Mouse (Mus musculus) induced T-regulatory cell, adult 2 months (primary cell): Measurements from ENCODE around the gene Gnat2.

Source experiments
- DNase-seq: peaks from one replicate; pipeline ENCODE4 v3.0.0-alpha.2; 2012; ENCODE audit warnings: low read depth

Gnat2 gene

DNA sequence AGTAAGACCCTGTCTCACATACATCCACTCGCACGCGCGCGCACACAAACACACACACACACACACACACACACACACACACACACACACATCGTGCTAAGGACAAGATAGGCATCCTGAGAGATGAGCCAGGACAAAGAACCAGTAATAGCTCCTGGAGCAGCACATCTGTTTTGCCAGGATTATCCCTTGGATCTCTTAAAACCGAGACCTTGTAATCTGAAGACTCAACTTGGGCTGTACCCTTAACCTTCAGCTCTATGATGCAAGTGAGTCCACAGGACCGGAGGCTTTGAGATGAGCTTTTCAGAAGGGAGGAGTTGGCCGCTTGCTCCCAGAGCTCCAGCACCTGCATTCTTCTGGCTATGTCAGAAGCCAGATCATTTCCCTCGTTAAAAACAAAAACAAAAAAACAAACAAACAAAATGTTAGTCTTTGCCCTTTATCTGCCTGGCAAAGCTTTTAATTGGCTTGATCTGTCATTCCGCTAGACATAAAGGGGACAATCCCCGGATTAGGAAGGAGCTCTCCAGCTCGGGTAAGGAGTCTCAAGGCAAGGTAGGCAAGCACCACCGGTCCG is at the start of gene Gnat2:
TSS of gene Gnat2 (plus strand) at position 254 of the 580 bp plus-strand sequence.
- DNase-seq: no peak

DNA sequence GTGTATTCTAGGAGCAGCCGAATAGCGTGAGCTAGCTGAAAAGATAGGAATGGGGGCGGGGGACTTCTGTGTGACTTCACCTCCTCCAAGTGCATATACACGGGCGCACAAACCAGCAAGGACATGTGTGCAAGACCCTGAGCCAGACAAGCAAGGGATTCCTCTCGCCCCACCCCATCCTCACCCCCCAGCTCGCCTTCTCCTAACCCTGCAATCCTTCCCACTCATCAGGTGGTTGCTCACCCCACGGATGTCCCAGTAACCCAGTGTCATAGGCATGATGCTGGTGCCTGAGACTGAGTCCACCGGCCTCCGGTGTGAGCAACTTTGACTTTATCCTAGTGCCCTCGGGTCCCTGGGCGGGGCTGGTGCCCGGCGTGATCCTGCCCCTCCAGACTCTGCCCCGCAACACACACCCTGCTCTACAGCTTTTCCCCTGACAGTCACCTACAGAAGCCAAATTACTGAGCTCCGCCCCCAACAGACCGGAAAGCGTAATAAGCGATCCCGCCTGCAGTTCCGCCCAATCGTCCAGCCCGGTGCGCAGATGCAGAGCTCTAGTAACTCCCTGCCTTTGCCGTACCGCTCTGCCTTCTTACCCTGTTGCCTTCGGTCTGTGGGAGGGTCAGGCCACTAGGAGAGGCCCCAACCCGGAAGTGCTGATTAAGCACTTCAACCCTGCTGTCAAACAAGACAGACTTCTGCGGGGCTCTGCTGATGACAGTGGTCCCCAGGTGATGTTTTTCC is 48.0 kb upstream of the Gnat2 start, which contains the start of gene Gstm4:
TSS of gene Gstm4 (minus strand) at position 501 of the 747 bp plus-strand sequence.
- DNase-seq: peak; percentile 93

DNA sequence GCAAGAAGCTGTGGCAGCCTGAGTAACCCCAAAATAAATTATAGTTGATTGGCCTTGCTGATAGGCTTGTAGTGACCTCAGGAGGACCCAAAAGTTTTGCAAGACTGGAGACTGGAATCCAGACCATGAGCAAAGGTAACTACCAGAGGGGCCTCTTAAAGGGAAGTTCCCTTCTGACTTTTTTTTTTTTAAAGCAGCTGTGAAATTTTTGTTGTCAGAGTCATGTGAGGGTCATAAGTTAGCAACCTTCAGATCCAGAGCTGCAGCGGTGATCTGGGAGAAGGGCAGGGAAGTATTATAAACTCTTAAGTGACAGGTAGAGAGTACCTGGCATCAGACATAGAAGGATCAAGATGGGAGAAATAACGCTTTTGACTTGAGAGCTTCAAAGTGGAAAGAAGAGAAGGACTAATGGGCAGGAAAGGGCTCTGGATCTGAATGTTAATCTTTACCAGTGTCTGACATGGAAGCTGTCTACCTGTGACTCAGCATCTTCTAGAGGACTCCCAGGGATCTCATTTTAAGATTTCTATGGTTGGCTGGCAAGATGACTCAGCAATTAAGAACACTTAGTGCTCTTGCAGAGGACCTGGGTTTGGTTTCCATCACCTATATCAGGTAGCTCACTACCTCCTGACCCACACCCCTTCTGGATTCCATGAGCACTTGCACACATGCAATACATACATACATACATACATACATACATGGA is 45.5 kb upstream of the Gnat2 start:
- no peak for DNase-seq

DNA sequence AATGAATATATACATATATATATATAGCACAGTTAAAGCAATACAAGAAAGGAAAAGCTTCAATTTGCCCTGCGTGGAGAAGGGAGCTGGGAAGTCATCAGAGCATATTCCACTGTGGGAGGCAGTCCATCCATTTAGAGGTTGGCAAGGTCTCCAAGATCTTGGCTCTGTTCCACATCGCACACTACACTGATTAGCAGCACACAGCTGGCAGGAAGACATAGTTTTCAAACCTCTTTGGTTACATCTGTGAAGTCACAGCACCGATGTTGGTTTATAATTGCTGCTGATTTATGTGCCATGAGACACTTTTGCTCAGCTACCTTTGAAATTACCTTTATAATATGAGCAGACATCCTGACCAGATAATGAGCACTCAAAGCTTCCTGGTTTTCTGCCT is 44.3 kb upstream of the Gnat2 start:
- DNase-seq: no peak

DNA sequence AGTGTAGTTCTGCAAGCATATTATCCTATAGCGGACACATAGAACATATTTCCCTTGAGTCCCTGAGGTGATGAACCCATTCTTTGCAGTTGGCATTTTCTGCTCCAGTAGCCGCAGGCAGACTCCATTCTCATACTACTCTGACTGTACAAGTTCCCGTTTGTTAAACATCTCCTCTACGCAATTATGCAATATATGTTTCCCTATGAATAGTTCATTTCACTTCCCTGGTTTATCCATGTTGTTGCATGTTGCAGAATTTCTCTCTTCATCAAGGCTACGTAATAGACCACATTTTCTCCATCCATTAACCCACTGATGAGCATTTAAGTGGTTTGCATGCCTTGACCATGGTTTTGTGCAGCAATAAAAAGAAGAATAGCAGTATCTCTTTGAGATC is 42.1 kb upstream of the Gnat2 start:
- no peak for DNase-seq

DNA sequence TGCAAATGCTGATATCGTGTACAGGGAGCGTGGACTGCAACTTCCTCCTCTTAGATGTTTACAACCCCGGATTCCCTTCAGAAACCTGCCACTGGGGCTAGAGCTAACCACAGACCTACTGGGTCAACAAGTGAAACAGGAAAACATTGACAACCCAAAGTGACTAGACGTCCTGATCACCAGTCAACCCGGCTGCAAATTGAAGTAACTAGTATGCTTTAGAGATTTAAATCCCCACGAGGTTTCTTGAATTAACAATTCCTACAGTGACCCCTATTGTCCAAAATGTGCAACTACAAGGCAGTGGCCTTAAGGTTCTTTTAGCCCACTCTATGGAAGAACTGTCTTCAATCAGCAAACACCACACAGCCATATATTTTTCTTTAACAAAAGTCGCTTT is 31.2 kb upstream of the Gnat2 start:
- DNase-seq: peak; percentile 89

DNA sequence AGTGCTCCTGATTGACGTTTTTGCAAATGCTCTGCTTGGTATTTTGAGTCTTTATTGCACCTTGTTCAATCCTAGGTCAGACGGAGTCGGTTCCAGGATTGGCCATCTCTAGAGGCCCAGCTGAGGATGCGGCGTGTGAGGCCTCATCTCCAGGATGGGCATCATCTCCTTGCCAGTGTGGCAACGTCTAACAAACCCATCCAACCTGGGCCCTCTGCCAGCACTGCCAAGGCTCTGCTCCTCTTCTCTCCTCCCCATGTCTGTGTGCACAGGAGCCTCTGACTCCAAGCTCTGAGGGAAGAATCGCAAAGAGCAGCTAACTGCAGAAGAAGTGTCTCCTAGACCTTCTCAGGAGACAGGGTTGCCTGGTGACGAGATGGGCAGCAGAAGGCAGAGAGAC is 29.9 kb upstream of the Gnat2 start:
- DNase-seq: no peak

DNA sequence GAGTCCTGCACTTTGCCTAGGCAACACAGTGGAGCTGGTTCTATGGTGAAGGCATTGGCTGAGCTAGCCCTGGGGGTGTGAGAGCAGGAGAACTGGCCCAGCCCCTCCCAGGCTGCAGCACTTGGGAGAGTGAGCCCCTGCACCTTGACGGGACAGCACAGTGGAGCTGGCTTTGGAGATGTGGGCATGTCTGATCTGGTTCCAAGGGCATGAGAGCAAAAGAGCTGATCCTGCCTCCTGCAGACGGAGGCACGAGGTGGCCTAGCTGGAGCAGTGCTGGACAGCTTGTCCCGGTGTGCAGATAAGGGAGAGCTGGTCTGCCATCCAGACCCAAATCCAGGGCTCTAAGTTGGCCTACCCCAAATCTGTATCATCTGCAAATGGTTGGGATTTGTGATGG is 27.9 kb upstream of the Gnat2 start:
- no peak for DNase-seq

DNA sequence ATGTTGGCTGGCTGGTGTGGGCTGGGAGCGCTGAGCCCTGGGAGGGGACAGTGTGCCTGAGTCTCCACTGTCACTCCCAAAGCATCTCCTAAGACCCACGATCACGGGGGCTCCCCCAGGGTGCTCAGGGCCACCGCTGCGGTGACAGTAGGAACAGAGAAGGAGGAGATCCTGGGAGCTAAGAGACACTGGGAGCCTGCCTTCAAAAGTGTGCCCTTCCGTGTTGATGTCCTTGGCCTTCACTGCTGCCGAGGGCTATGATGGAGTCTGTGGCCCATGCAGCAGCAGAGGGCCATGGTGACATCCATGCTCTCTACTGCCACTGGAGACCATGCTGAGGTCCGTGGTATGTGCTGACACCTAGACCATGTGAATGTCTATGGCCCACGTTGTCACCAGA is 27.0 kb upstream of the Gnat2 start:
- DNase-seq: no peak

DNA sequence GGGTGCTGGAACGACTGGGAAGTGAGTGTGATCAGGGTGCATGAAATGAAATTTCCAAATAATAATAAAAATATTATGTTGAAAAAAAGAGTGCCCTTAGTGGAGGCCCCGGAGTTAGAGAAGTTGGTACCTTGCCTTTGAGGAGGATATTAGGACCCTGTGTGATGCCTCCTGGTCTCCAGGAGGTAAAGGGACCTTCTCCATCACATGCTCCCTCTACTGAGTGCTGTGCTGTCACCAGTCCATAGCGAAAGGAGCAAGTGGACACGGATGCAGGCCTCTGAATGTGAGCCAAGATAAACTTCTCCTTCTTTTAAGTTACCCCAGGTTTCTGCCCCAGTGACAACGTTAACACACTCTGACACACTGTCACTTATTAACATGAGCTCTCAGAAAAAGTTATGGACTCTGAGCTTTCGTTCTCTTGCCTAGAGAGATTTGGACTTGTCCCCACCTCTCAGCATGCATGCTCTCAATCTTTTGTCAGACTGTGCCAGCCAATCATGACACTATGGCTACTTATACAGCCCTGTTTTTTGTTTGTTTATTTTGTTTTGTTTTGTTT is 25.1 kb upstream of the Gnat2 start:
- no peak for DNase-seq

DNA sequence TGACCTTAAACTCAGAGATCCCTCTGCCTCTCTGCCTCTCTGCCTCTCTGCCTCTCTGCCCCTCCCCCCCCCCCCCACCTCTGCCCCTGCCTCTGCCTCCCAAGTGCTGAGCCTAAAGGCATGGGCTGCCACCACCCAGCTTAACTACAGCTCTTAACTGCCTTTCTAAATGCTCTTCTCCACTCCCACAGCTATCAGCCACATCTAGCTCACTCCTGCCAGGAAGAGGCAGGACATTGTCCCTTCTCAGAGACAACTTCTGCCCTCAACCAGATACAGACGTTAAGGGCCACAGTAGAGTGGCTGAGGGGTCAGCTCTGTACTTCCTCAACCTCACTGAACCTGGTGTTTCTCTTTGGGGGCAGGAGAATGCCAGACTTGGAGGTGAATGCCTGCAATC is 23.8 kb upstream of the Gnat2 start:
- no peak for DNase-seq

DNA sequence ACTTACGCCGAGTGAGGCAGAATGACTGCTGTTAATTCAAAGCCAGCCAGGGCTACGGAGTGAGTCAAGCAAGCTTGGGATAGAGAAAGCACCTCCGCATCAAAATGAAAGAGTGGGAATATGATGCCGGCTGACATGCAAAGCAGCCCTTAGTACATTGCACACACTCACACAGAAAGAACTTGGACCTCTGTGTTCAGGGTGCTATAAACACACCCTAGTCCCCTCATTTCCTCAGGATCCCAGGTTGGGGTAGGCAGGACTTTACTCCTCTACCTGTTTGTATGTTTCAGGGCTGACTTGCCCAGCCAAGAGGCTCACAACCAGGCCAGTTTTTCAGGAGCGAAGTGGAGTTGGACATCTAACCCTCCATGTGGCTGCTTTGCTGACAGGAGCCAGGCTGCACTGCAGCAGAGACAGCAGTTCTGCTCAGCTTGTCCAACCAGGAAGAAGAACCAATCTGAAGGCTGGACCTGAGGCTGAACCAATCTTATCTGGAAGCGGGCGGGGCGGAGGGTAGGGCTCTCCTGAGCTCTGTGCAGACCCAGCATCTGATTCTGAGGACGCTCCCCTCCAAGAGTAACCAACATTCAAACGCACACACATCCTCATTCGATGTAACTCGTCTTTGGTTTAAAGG is 23.2 kb upstream of the Gnat2 start:
- no peak for DNase-seq

DNA sequence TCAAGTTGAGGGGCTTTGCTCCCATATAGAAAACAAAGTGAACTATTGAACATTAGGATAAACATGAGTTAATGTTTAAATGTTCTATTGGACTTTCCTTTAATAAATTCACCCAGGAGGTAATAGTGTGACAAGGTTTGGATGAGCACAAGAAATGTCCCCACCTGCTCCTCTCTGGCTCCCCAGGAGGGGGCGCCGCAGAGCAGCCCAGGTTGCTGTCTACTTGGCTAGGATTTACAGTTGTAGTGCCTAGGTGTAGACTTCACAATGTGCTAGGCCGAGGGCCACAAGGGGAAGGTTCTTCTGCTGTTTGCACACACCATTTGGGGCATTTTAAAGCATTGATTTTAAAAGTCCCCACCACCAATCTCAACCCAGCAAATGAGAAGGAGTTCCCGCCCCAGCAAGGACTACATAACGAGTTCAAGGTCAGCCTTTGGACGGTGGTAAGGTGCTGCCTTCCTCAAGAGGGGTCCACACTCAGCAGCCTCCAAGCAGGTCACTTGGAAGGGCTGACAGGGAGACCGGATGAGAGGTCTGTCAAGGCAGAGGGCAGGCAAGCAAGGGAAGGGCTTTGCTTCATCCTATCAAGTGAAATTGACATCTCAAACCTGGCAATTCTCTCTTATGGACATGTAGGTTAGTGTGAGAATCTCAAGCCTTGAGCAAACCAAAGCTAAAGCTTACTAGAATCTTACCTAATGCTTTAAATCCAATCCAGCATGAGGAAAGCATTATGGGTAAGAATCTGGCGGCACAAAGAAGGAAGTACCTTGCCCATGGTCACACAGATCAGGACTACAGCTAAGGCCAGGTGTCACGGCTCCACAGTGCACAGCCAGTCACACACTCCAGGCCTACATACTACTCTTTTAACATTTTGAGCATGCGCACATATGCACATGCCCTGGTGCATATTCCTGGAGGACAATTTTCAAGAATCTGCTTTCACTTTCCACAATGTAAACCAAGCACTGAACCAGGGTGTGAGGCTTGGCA is 22.0 kb upstream of the Gnat2 start:
- peak; percentile 82 for DNase-seq

DNA sequence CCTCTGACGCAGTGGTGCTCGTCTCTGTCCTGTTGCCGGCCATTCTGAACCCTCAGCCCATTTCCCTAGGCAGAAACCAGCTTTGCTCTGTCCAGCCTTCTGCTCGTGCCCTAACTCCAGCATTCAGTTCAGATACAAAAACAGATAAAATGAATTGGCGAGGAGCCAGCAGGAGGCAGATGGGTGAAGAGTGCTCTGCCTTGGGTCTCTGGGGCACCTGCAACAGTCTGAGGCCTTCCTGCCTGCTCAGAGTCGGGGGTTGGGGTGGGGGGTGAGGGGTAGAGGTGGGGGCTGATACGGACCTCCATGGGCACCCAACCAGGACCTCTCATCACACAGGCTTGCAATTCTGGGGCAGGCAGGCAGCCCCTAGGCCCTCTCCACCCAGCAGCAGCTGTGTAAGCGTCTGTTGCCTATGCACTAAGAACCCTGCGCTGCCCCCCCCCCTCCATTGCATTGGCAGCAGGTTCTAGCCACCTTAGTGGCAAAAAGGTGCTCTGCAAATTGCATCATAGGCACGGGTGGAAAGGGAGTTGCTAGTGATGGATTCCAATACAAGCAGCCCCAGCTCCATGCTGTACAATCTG is 19.5 kb upstream of the Gnat2 start:
- DNase-seq: no peak

DNA sequence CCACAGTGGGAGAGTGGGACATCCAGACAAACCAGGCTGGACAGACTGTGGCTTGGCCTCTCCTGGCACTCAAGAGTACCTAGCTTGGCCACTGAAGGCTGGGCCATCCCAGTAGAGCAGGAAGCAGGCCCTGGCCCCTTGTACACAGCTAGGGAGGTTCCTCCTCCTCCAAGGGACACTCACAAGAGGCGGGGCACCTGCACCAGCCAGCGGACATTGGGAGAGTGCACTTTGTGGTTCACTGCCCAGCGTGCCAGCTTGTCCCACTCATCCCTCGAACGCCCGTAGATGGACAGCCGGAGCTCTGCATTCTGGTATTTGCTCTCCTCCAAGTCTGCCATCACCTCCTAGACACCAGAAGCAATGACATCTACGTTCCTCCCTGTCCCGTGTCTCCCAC is 15.8 kb upstream of the Gnat2 start:
- no peak for DNase-seq

DNA sequence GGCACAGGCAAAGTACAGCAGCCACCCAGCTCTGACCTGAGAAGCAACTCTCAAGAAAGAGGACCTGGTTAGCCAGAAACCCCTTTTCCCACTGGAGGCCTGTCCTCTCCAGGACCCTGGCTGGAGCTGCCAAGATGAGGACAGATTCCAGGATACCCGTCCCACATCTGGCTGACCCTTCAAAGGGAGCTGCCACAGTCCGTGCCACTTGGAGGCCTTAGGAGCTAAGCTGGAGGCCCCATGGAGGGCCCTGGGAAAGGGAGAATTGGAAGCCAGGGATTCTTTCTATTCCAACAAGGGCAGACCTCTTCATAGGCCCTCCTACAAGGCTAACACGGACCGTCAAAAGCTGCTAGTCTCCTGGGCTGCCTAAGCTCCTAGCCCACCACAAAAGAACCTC is 10.9 kb upstream of the Gnat2 start:
- no peak for DNase-seq

DNA sequence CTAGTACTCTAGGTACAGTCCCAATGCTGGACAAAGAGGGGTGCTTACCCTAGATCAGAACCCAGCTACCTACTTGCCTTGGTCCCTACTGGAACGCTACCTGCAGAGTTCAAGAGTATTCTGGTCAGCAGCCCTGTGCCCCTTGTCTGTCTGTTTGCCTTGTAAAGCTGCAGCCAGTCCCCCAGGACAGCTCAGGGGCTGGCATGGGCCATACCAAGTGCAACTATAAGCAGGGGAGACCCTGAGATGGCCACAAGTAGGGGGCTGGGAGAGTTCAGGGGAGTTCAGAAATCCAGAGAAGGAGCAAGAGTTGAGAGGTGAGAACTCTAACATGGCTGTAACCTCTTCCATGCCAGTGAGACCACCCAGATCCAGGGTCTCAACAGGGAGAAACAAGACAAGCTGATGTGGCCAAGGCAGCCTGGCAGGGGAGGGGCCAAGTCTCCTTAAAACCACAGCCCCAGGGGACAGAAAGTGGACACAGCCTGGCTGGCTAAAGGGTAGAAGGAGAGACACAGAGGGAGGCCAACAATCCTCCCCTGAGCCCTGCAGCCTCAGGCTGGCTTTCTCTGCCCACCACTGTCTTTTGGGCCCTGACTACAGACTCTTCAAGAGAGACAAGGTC is 10.2 kb upstream of the Gnat2 start:
- DNase-seq: no peak

DNA sequence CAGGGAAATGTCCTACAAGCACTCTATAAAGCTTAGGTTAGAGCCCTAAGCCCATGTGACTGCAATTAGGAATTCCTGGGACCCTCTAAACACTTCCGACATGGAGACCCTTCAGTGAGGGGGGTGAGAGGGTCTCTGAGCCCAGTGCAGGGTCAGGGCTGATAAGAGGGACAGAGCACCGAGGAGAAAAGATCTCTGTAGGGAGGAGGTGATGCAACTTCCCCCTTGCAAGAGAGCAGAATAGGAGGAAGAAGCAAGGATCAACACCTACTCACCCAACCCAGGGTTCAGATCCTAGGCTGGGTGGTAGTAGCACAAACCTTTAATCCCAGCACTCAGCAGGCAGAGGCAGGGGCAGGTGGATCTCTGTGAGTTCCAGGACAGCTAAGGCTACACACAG is 9.4 kb upstream of the Gnat2 start:
- DNase-seq: no peak

DNA sequence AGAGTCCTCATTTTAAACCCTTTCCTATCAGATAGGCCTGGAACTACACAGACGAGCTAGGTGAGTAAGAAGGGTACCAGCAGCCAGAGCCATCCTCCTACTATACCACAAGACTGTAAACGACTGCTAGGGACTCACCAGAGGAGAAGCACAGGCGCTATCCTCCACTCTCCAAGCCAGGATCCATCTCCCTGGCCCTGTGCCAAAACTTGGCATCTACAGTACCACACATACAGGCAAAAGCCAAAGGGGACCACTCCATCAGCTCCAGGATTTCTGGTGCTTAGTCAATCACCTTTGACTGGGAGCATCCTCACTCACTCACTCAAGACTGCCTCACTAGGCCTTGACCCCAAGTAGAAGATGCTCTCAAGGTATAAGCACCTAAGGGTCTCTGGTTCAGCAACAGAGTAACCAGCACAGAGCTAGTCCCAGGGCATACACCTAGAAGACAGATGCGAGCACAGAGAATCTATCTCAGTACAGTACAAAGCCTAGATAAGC is 8.6 kb upstream of the Gnat2 start:
- DNase-seq: peak; percentile 16

DNA sequence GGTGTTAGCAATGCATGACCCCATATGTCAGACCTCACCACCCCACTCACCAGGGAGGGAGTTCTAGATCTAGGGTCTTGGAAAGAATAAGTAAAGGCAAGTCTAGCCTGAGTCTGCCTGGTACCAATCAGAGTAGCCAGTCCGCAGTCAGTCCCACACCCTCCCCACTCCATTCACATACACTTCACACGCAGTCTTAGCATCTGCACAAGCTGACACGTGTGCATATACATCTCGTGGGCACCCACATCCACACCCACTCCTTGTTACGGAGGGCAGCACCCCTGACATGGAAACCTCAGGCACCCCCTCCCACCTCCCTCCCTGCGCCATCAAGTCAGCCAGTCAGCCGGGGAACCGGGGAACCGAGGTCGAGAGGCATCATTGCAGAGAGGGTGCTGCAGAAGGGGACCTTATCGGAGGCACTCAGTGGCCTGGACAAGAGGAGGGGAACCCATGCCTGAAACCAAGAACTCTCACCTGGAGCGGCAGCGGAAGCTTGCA is 7.8 kb upstream of the Gnat2 start:
- no peak for DNase-seq
